Mouse (Mus musculus) CH12.LX (cell line): Measurements from ENCODE around the gene Acvr1.

ENCODE experiments used
- CTCF ChIP-seq, 2 experiments: IDR thresholded peaks in 1 of 2; conservative IDR thresholded peaks in 1 of 2; 2 replicates each; pipeline ENCODE4 v1.5.1; 2011 to 2012; ENCODE audit warnings: low read depth in 2 of 2, low read length in 2 of 2, improper control_type of control experiment in 1 of 2, inconsistent platforms in 1 of 2, mild to moderate bottlenecking in 1 of 2, moderate library complexity in 1 of 2
- HCFC1 ChIP-seq: IDR thresholded peaks from 2 replicates; pipeline ENCODE4 v1.6.1; 2012; ENCODE audit warnings: low read depth, mild to moderate bottlenecking, inconsistent platforms, low read length, improper control_type of control experiment
- KAT2A ChIP-seq: IDR thresholded peaks from 2 replicates; pipeline ENCODE4 v1.6.1; 2012; ENCODE audit warnings: low read length, improper control_type of control experiment, inconsistent platforms; ENCODE audit not compliant: insufficient replicate concordance
- MYC ChIP-seq: IDR thresholded peaks from 2 replicates; pipeline ENCODE4 v1.6.1; 2011; ENCODE audit warnings: low read depth, mild to moderate bottlenecking, improper control_type of control experiment, low read length
- SIN3A ChIP-seq: IDR thresholded peaks from 2 replicates; pipeline ENCODE4 v1.6.1; 2012; ENCODE audit warnings: low read length, improper control_type of control experiment, inconsistent platforms
- USF1 ChIP-seq: IDR thresholded peaks from 2 replicates; pipeline ENCODE4 v1.6.1; 2014; ENCODE audit warnings: low read depth, mild to moderate bottlenecking, inconsistent platforms, low read length, improper control_type of control experiment

GRCm38 (mm10) chr2:58566410-58567065 lies 419 bp downstream of the Acvr1 start:
- TF ChIP-seq CTCF (conservative IDR thresholded peaks at IDR 0.05 in 1 of 2, IDR thresholded peaks at IDR 0.05 in 1 of 2; ENCODE audit: low read depth in 2 of 2, low read length in 2 of 2) (no peak), USF1 (no peak), SIN3A (no peak), HCFC1 (no peak), KAT2A (no peak), MYC (no peak)
